Mouse (Mus musculus): ENCODE data around the gene Olfr764-ps1.
"Not testable (repeated sequence)": the region's sequence is repeated elsewhere in the genome, so short reads cannot be mapped to it uniquely, and the experiment has no call there.

DNA sequence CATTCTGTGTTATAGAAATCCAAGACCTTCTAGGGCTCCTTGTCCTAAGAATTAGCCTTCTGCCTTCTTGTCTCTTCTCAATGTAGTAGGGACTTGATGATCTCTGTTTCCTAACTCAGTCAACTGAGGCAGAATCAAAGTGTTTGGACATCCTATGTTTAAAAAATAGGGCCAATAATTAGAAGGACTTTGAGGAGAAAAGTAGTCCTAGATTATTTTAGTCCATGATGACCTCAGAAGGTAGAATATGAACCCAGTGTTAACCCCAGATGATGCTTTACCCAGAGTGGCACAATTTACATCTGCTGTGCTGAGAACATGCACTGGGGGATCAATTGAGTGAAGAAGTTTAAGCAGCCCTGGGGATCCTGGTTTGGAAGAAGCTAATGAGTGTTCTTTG lies 10.2 kb upstream of the Olfr764-ps1 start, which contains the start of gene Olfr765:
- not testable (repeated sequence) for TF ChIP-seq CTCF (IDR thresholded peaks at IDR 0.05; ENCODE audit: low read depth, low read length); GATA1 (IDR thresholded peaks at IDR 0.05; ENCODE audit: borderline replicate concordance, low read length); POLR2AphosphoS5 (IDR thresholded peaks at IDR 0.05; ENCODE audit: insufficient replicate concordance, low read depth, low read length); GATA2 (IDR thresholded peaks at IDR 0.05; ENCODE audit: borderline replicate concordance, low read depth, low read length)

All from G1E (cell line).